Mouse (Mus musculus) macrophage (primary cell): ENCODE measurements around the gene Slc26a9. TPM values are rescaled to one million over a fixed set of nuclear protein-coding genes. Genes with fewer than 3 reads are reported as not detected.

ENCODE experiments used
- H3K27ac ChIP-seq: fragments of 350-480 bp; formaldehyde crosslinking; 2 replicates; pipeline ENCODE4 v1.9.0; 2021
- H3K36me3 ChIP-seq: fragments of 350-480 bp; formaldehyde crosslinking; 2 replicates; pipeline ENCODE4 v1.9.0; 2021; ENCODE audit errors: inconsistent target
- H3K4me3 ChIP-seq: fragments of 350-480 bp; formaldehyde crosslinking; 2 replicates; pipeline ENCODE4 v1.9.0; 2021; ENCODE audit errors: inconsistent target
- H3K79me2 ChIP-seq: fragments of 350-480 bp; formaldehyde crosslinking; 2 replicates; pipeline ENCODE4 v1.9.0; 2021; ENCODE audit errors: inconsistent target
- WGBS: methylation state at CpG from one replicate; pipeline ENCODE4 v1.1.7; 2026; ENCODE audit warnings: inconsistent platforms; ENCODE audit not compliant: missing documents; 5-methylcytosine and 5-hydroxymethylcytosine counted together
- polyA plus RNA-seq: library from polyadenylated mRNA; stranded (reverse); fragments of 250-400 nt; gene quantifications from 3 replicates; pipeline ENCODE4 v1.2.4, GENCODE M21; 2018; ENCODE audit warnings: inconsistent platforms

Slc26a9 gene
- polyA plus RNA-seq, 1 experiment from 2014 or later = not detected

GRCm38 (mm10) chr1:131769296-131769695 lies 25.5 kb downstream of the Slc26a9 start:
- WGBS = 85% methylated on average over 3 of the region's 3 CpGs
- Histone ChIP-seq H3K27ac (no peak overlapping the region), H3K4me3 (no peak overlapping the region), H3K36me3 (no peaks in the 10 kb centered on the region), H3K79me2 (no peaks in the 10 kb centered on the region)

GRCm38 (mm10) chr1:131770656-131771055 lies 26.8 kb downstream of the Slc26a9 start:
- 86% methylated on average over 4 of the region's 4 CpGs for WGBS
- H3K27ac ChIP-seq = no peak overlapping the region
- no peak overlapping the region for H3K4me3 ChIP-seq
- no peaks in the 10 kb centered on the region for H3K36me3 ChIP-seq
- no peaks in the 10 kb centered on the region for H3K79me2 ChIP-seq

GRCm38 (mm10) chr1:131771440-131771839 lies 27.6 kb downstream of the Slc26a9 start:
- Histone ChIP-seq H3K4me3 (no peak overlapping the region), H3K27ac (no peak overlapping the region), H3K36me3 (no peaks in the 10 kb centered on the region), H3K79me2 (no peaks in the 10 kb centered on the region)

- WGBS = 82% methylated on average over 3 of the region's 3 CpGs
- no peak overlapping the region for H3K4me3 ChIP-seq
- H3K27ac ChIP-seq = no peak overlapping the region
- H3K79me2 ChIP-seq = no peaks in the 10 kb centered on the region
- no peaks in the 10 kb centered on the region for H3K36me3 ChIP-seq
These were observed 50.8 kb downstream of the Slc26a9 start for GRCm38 (mm10) chr1:131794591-131794990.

- no peak overlapping the region for H3K4me3 ChIP-seq
- WGBS = 85% methylated on average over 3 of the region's 3 CpGs
- no peaks in the 10 kb centered on the region for H3K36me3 ChIP-seq
- no peaks in the 10 kb centered on the region for H3K79me2 ChIP-seq
- no peak overlapping the region for H3K27ac ChIP-seq
These were observed 51.3 kb downstream of the Slc26a9 start for GRCm38 (mm10) chr1:131795171-131795570.

GRCm38 (mm10) chr1:131797202-131797909 lies 53.5 kb downstream of the Slc26a9 start, which contains the start of gene Pm20d1:
Pm20d1 (plus strand) TSS chr1:131797381.
- H3K27ac ChIP-seq = no peak within 1 kb of the TSS
- WGBS = 13% methylated on average over 26 of the region's 26 CpGs
- H3K4me3 ChIP-seq = no peak within 1 kb of the TSS

GRCm38 (mm10) chr1:131800001-131800400 lies 56.2 kb downstream of the Slc26a9 start:
- Histone ChIP-seq H3K36me3 (no peaks in the 10 kb centered on the region), H3K4me3 (no peak overlapping the region), H3K79me2 (no peaks in the 10 kb centered on the region), H3K27ac (no peak overlapping the region)
- WGBS = 36% methylated on average over 1 of the region's 1 CpGs

More at GRCm38 (mm10) chr1:131797202-131797909, 53.5 kb downstream of the Slc26a9 start, which contains the start of gene Pm20d1:
- Histone ChIP-seq H3K36me3 (no peaks in the 10 kb centered on the region), H3K79me2 (no peaks in the 10 kb centered on the region)

GRCm38 (mm10) chr1:131801071-131801470 lies 57.2 kb downstream of the Slc26a9 start:
- 92% methylated on average over 8 of the region's 8 CpGs for WGBS
- Histone ChIP-seq H3K4me3 (no peak overlapping the region), H3K79me2 (no peaks in the 10 kb centered on the region), H3K36me3 (no peaks in the 10 kb centered on the region), H3K27ac (no peak overlapping the region)

- no peak overlapping the region for H3K4me3 ChIP-seq
- no peaks in the 10 kb centered on the region for H3K79me2 ChIP-seq
- no peak overlapping the region for H3K27ac ChIP-seq
- 91% methylated on average over 5 of the region's 5 CpGs for WGBS
- no peaks in the 10 kb centered on the region for H3K36me3 ChIP-seq
These were observed 58.8 kb downstream of the Slc26a9 start for GRCm38 (mm10) chr1:131802652-131803051.

- Histone ChIP-seq H3K4me3 (no peak overlapping the region), H3K27ac (no peak overlapping the region), H3K79me2 (no peaks in the 10 kb centered on the region), H3K36me3 (no peaks in the 10 kb centered on the region)
- 96% methylated on average over 3 of the region's 3 CpGs for WGBS
These were observed 60.3 kb downstream of the Slc26a9 start for GRCm38 (mm10) chr1:131804166-131804565.

- 100% methylated on average over 1 of the region's 1 CpGs for WGBS
- Histone ChIP-seq H3K79me2 (no peaks in the 10 kb centered on the region), H3K36me3 (no peaks in the 10 kb centered on the region), H3K4me3 (no peak overlapping the region), H3K27ac (no peak overlapping the region)
These were observed 65.2 kb downstream of the Slc26a9 start for GRCm38 (mm10) chr1:131808986-131809385.

GRCm38 (mm10) chr1:131809651-131810050 lies 65.8 kb downstream of the Slc26a9 start:
- Histone ChIP-seq H3K79me2 (no peaks in the 10 kb centered on the region), H3K27ac (no peak overlapping the region), H3K36me3 (no peaks in the 10 kb centered on the region), H3K4me3 (no peak overlapping the region)
- 82% methylated on average over 2 of the region's 2 CpGs for WGBS

GRCm38 (mm10) chr1:131811393-131811792 lies 67.6 kb downstream of the Slc26a9 start:
- Histone ChIP-seq H3K79me2 (no peaks in the 10 kb centered on the region), H3K36me3 (no peaks in the 10 kb centered on the region), H3K4me3 (no peak overlapping the region), H3K27ac (no peak overlapping the region)
- WGBS = 91% methylated on average over 1 of the region's 1 CpGs

GRCm38 (mm10) chr1:131812006-131812405 lies 68.2 kb downstream of the Slc26a9 start:
- Histone ChIP-seq H3K27ac (no peak overlapping the region), H3K4me3 (no peak overlapping the region), H3K36me3 (no peaks in the 10 kb centered on the region), H3K79me2 (no peaks in the 10 kb centered on the region)
- WGBS = 91% methylated on average over 5 of the region's 9 CpGs

- Histone ChIP-seq H3K4me3 (no peak overlapping the region), H3K36me3 (no peaks in the 10 kb centered on the region), H3K27ac (no peak overlapping the region), H3K79me2 (no peaks in the 10 kb centered on the region)
- WGBS = 92% methylated on average over 9 of the region's 9 CpGs
These were observed 68.9 kb downstream of the Slc26a9 start for GRCm38 (mm10) chr1:131812631-131813295.
